Mouse (Mus musculus): Measurements from ENCODE around the gene Hoxd9. TPM values are rescaled to one million over a fixed set of nuclear protein-coding genes. Genes with fewer than 3 reads are reported as not detected.

Hoxd9 gene
- polyA plus RNA-seq, 1 experiment = 0.31 TPM

GRCm38 (mm10) chr2:74735851-74736687 lies 38.5 kb downstream of the Hoxd9 start:
- WGBS = 7% methylated on average over 42 of the region's 42 CpGs
- no peak overlapping the region for H3K27ac ChIP-seq (ENCODE audit: control insufficient read depth, insufficient read depth, low read length)
- no peaks in the 10 kb centered on the region for H3K36me3 ChIP-seq (ENCODE audit: control insufficient read depth, insufficient read depth, low read length)
- no peaks in the 10 kb centered on the region for H3K4me1 ChIP-seq (replicated peaks; ENCODE audit: control insufficient read depth, insufficient read depth, low read length)
- DNase-seq = no peak
- TF ChIP-seq POLR2A (IDR thresholded peaks at IDR 0.05; ENCODE audit: control insufficient read depth, extremely low read depth, insufficient read depth, low read length, poor library complexity) = no peak
- no peak for TF ChIP-seq CTCF (IDR thresholded peaks at IDR 0.05; ENCODE audit: borderline replicate concordance, control insufficient read depth, extremely low read depth, insufficient read depth, low read length, poor library complexity)
- peaks cover 40% of the 10 kb centered on the region for H3K27me3 ChIP-seq (ENCODE audit: control insufficient read depth, insufficient read depth, low read length)
- H3K4me3 ChIP-seq (ENCODE audit: control insufficient read depth, insufficient read depth, low read length) = no peak overlapping the region

- TF ChIP-seq POLR2A (IDR thresholded peaks at IDR 0.05; ENCODE audit: control insufficient read depth, extremely low read depth, insufficient read depth, low read length, poor library complexity) = no peak
- no peak for TF ChIP-seq CTCF (IDR thresholded peaks at IDR 0.05; ENCODE audit: borderline replicate concordance, control insufficient read depth, extremely low read depth, insufficient read depth, low read length, poor library complexity)
- Histone ChIP-seq H3K27ac (ENCODE audit: control insufficient read depth, insufficient read depth, low read length) (no peak overlapping the region), H3K27me3 (ENCODE audit: control insufficient read depth, insufficient read depth, low read length) (peaks cover 40% of the 10 kb centered on the region), H3K36me3 (ENCODE audit: control insufficient read depth, insufficient read depth, low read length) (no peaks in the 10 kb centered on the region), H3K4me1 (replicated peaks; ENCODE audit: control insufficient read depth, insufficient read depth, low read length) (no peaks in the 10 kb centered on the region), H3K4me3 (ENCODE audit: control insufficient read depth, insufficient read depth, low read length) (no peak overlapping the region)
- no peak for DNase-seq
- 25% methylated on average over 15 of the region's 15 CpGs for WGBS
These were observed 39.4 kb downstream of the Hoxd9 start for GRCm38 (mm10) chr2:74736688-74737577.

GRCm38 (mm10) chr2:74737578-74738070 lies 40.1 kb downstream of the Hoxd9 start:
- Histone ChIP-seq H3K27ac (ENCODE audit: control insufficient read depth, insufficient read depth, low read length) (no peak overlapping the region), H3K27me3 (ENCODE audit: control insufficient read depth, insufficient read depth, low read length) (peaks cover 40% of the 10 kb centered on the region), H3K36me3 (ENCODE audit: control insufficient read depth, insufficient read depth, low read length) (no peaks in the 10 kb centered on the region), H3K4me1 (replicated peaks; ENCODE audit: control insufficient read depth, insufficient read depth, low read length) (no peaks in the 10 kb centered on the region), H3K4me3 (ENCODE audit: control insufficient read depth, insufficient read depth, low read length) (no peak overlapping the region)
- DNase-seq = no peak
- TF ChIP-seq POLR2A (IDR thresholded peaks at IDR 0.05; ENCODE audit: control insufficient read depth, extremely low read depth, insufficient read depth, low read length, poor library complexity) (no peak), CTCF (IDR thresholded peaks at IDR 0.05; ENCODE audit: borderline replicate concordance, control insufficient read depth, extremely low read depth, insufficient read depth, low read length, poor library complexity) (no peak)
- 29% methylated on average over 7 of the region's 7 CpGs for WGBS

GRCm38 (mm10) chr2:74738623-74739475 lies 41.3 kb downstream of the Hoxd9 start:
- DNase-seq = no peak
- Histone ChIP-seq H3K4me1 (replicated peaks; ENCODE audit: control insufficient read depth, insufficient read depth, low read length) (no peaks in the 10 kb centered on the region), H3K27ac (ENCODE audit: control insufficient read depth, insufficient read depth, low read length) (no peak overlapping the region), H3K36me3 (ENCODE audit: control insufficient read depth, insufficient read depth, low read length) (no peaks in the 10 kb centered on the region), H3K4me3 (ENCODE audit: control insufficient read depth, insufficient read depth, low read length) (no peak overlapping the region), H3K27me3 (ENCODE audit: control insufficient read depth, insufficient read depth, low read length) (peaks cover 36% of the 10 kb centered on the region)
- WGBS = 9% methylated on average over 20 of the region's 20 CpGs
- TF ChIP-seq POLR2A (IDR thresholded peaks at IDR 0.05; ENCODE audit: control insufficient read depth, extremely low read depth, insufficient read depth, low read length, poor library complexity) (no peak), CTCF (IDR thresholded peaks at IDR 0.05; ENCODE audit: borderline replicate concordance, control insufficient read depth, extremely low read depth, insufficient read depth, low read length, poor library complexity) (no peak)

GRCm38 (mm10) chr2:74739476-74739800 lies 41.9 kb downstream of the Hoxd9 start:
- Histone ChIP-seq H3K4me3 (ENCODE audit: control insufficient read depth, insufficient read depth, low read length) (no peak overlapping the region), H3K36me3 (ENCODE audit: control insufficient read depth, insufficient read depth, low read length) (no peaks in the 10 kb centered on the region), H3K27me3 (ENCODE audit: control insufficient read depth, insufficient read depth, low read length) (peaks cover 39% of the 10 kb centered on the region), H3K4me1 (replicated peaks; ENCODE audit: control insufficient read depth, insufficient read depth, low read length) (no peaks in the 10 kb centered on the region), H3K27ac (ENCODE audit: control insufficient read depth, insufficient read depth, low read length) (no peak overlapping the region)
- no peak for TF ChIP-seq CTCF (IDR thresholded peaks at IDR 0.05; ENCODE audit: borderline replicate concordance, control insufficient read depth, extremely low read depth, insufficient read depth, low read length, poor library complexity)
- no peak for TF ChIP-seq POLR2A (IDR thresholded peaks at IDR 0.05; ENCODE audit: control insufficient read depth, extremely low read depth, insufficient read depth, low read length, poor library complexity)
- 34% methylated on average over 2 of the region's 2 CpGs for WGBS
- DNase-seq = no peak

- H3K27me3 ChIP-seq (ENCODE audit: control insufficient read depth, insufficient read depth, low read length) = peaks cover 39% of the 10 kb centered on the region
These were observed 42.3 kb downstream of the Hoxd9 start for GRCm38 (mm10) chr2:74739869-74740268.

More at GRCm38 (mm10) chr2:74739869-74740268, 42.3 kb downstream of the Hoxd9 start:
- no peak for TF ChIP-seq POLR2A (IDR thresholded peaks at IDR 0.05; ENCODE audit: control insufficient read depth, extremely low read depth, insufficient read depth, low read length, poor library complexity)
- no peak for TF ChIP-seq CTCF (IDR thresholded peaks at IDR 0.05; ENCODE audit: borderline replicate concordance, control insufficient read depth, extremely low read depth, insufficient read depth, low read length, poor library complexity)
- Histone ChIP-seq H3K27ac (ENCODE audit: control insufficient read depth, insufficient read depth, low read length) (no peak overlapping the region), H3K4me3 (ENCODE audit: control insufficient read depth, insufficient read depth, low read length) (no peak overlapping the region), H3K36me3 (ENCODE audit: control insufficient read depth, insufficient read depth, low read length) (no peaks in the 10 kb centered on the region), H3K4me1 (replicated peaks; ENCODE audit: control insufficient read depth, insufficient read depth, low read length) (no peaks in the 10 kb centered on the region)
- whole genome bisulfite sequencing = 19% methylated on average over 14 of the region's 14 CpGs
- DNase-seq = no peak

All from thymus, adult 2 months (tissue).